Mouse (Mus musculus) hematopoietic stem cell, adult 5-6 weeks (primary cell): ENCODE measurements around the gene Spns2. TPM values are rescaled to one million over a fixed set of nuclear protein-coding genes. Genes with fewer than 3 reads are reported as not detected.

Experiments
- ATAC-seq, 2 experiments: fragments of 125-278 bp in 1 of 2; replicated peaks in 1 of 2; 2 replicates each; pipeline ENCODE4 v1.8.0; 2016 to 2017; ENCODE audit warnings: inconsistent platforms in 2 of 2, mild to moderate bottlenecking in 2 of 2, moderate number of reproducible peaks in 2 of 2, low read depth in 1 of 2, moderate TSS enrichment in 1 of 2; ENCODE audit not compliant: low FRiP score in 2 of 2, poor library complexity in 2 of 2, severe bottlenecking in 2 of 2, insufficient read depth in 1 of 2, low TSS enrichment in 1 of 2
- total RNA-seq: library from RNA; stranded (forward); fragments of 172-1452, 232-1000 nt; gene quantifications from 2 replicates; pipeline ENCODE4 v1.2.3, GENCODE M21; 2017

The Spns2 gene
- total RNA-seq, 1 experiment from 2014 or later: 89.3 TPM

GRCm38 (mm10) chr11:72504016-72504797, 14.5 kb upstream of the Spns2 start:
- ATAC-seq: no peak

GRCm38 (mm10) chr11:72503501-72503921, 13.8 kb upstream of the Spns2 start:
- ATAC-seq: no peak

- ATAC-seq: no peak
These were observed 12.5 kb upstream of the Spns2 start for GRCm38 (mm10) chr11:72502236-72502635.

GRCm38 (mm10) chr11:72501426-72502002, 11.8 kb upstream of the Spns2 start:
- peak; percentile 70 to 83 for ATAC-seq

GRCm38 (mm10) chr11:72500139-72500538, 10.4 kb upstream of the Spns2 start:
- ATAC-seq: no peak

GRCm38 (mm10) chr11:72497367-72497766, 7.7 kb upstream of the Spns2 start:
- ATAC-seq: no peak

- ATAC-seq: no peak
These were observed 7.1 kb upstream of the Spns2 start for GRCm38 (mm10) chr11:72496775-72497174.

- no peak for ATAC-seq
These were observed 6.4 kb upstream of the Spns2 start for GRCm38 (mm10) chr11:72496066-72496465.

GRCm38 (mm10) chr11:72494046-72494988, 4.6 kb upstream of the Spns2 start:
- no peak for ATAC-seq

- no peak for ATAC-seq
These were observed 1.6 kb upstream of the Spns2 start for GRCm38 (mm10) chr11:72491130-72491960.

- no peak for ATAC-seq
These were observed 307 bp downstream of the Spns2 start for GRCm38 (mm10) chr11:72489397-72489796.

- ATAC-seq: peak in 1 of 2 experiments; percentile 14; a peak in 2 of 4 replicates
These were observed 892 bp downstream of the Spns2 start for GRCm38 (mm10) chr11:72488753-72489271.

- no peak for ATAC-seq
These were observed 2.0 kb downstream of the Spns2 start for GRCm38 (mm10) chr11:72487739-72488138.

- peak; percentile 23 to 31 for ATAC-seq
These were observed 2.5 kb downstream of the Spns2 start for GRCm38 (mm10) chr11:72487171-72487570.

GRCm38 (mm10) chr11:72485960-72486359, 3.7 kb downstream of the Spns2 start:
- ATAC-seq: no peak

- ATAC-seq: peak in 1 of 2 experiments; percentile 9; a peak in 2 of 4 replicates
These were observed 4.5 kb downstream of the Spns2 start for GRCm38 (mm10) chr11:72485157-72485556.

GRCm38 (mm10) chr11:72484549-72484948, 5.2 kb downstream of the Spns2 start:
- ATAC-seq: peak; percentile 46 to 51
